Mouse (Mus musculus): ENCODE measurements around the gene Usp15. TPM values are rescaled to one million over a fixed set of nuclear protein-coding genes. Genes with fewer than 3 reads are reported as not detected.

Gene Usp15
- polyA plus RNA-seq, 1 experiment: 11.4 TPM

DNA sequence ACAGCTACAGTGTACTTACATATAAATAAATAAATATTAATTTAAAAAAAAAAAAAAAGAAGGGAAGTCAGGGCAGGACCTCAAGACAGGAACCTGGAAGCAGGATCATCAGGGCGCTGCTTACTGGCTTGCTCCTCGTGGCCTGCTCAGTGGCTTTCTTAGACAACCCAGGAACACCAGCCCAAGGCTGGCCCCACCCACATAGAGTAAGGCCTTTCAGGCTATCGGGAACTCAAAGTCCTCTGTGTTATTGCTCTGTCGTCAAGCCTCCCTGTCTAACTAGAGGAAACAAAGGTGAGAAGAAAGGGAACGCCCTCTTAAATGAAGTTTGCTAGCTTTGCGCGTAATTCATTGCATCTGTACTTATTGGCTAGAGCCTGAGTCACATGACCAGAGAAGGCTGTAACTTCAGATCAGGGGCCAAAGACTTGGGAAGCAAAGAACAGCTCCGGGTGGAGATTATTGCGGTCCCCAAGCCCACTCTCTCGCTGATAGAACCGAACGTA is 107.3 kb downstream of the Usp15 start:
- no peak for DNase-seq
- no peak overlapping the region for H3K27ac ChIP-seq (ENCODE audit: insufficient read depth, low read depth, low read length)
- no peak overlapping the region for H3K4me3 ChIP-seq (ENCODE audit: insufficient read depth, low read depth, low read length)
- H3K27me3 ChIP-seq (replicated peaks; ENCODE audit: control insufficient read depth, insufficient read depth, low read length): no peaks in the 10 kb centered on the region
- no peak for TF ChIP-seq POLR2A (IDR thresholded peaks at IDR 0.05; ENCODE audit: low read depth, low read length)
- no peak for TF ChIP-seq CTCF (conservative IDR thresholded peaks at IDR 0.05; ENCODE audit: insufficient read depth, insufficient read length, low read depth, low read length)
- 76% methylated on average over 12 of the region's 12 CpGs for WGBS
- no peaks in the 10 kb centered on the region for H3K36me3 ChIP-seq (ENCODE audit: control insufficient read depth, insufficient read depth, low read length)
- no peaks in the 10 kb centered on the region for H3K4me1 ChIP-seq (ENCODE audit: control insufficient read depth, insufficient read depth, low read length)

DNA sequence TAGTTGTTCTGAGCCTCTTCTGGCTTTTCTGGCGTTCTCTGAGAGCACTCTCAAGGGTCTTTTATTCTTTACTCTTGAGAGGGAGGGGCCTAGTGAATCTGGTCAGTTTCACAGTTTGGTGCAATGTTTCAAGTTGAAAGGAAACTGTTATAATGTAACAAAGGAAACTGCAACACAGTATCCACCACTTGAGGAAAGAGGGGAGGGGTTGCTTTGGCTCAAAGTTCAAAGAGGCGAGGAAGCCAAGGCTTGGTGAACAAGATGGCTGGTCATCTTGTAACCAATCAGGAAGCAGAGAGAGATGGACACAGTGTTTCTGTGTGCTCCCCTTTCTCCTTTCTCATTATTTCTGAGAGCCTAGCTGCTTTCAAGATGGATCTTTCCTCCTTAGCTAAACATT is 109.9 kb downstream of the Usp15 start:
- no peaks in the 10 kb centered on the region for H3K4me1 ChIP-seq (ENCODE audit: control insufficient read depth, insufficient read depth, low read length)
- no peak for DNase-seq
- no peak overlapping the region for H3K4me3 ChIP-seq (ENCODE audit: insufficient read depth, low read depth, low read length)
- TF ChIP-seq POLR2A (IDR thresholded peaks at IDR 0.05; ENCODE audit: low read depth, low read length) (no peak), CTCF (conservative IDR thresholded peaks at IDR 0.05; ENCODE audit: insufficient read depth, insufficient read length, low read depth, low read length) (no peak)
- no peaks in the 10 kb centered on the region for H3K36me3 ChIP-seq (ENCODE audit: control insufficient read depth, insufficient read depth, low read length)
- H3K27ac ChIP-seq (ENCODE audit: insufficient read depth, low read depth, low read length): no peak overlapping the region
- no peaks in the 10 kb centered on the region for H3K27me3 ChIP-seq (replicated peaks; ENCODE audit: control insufficient read depth, insufficient read depth, low read length)
- WGBS: 82% methylated on average over 2 of the region's 2 CpGs

DNA sequence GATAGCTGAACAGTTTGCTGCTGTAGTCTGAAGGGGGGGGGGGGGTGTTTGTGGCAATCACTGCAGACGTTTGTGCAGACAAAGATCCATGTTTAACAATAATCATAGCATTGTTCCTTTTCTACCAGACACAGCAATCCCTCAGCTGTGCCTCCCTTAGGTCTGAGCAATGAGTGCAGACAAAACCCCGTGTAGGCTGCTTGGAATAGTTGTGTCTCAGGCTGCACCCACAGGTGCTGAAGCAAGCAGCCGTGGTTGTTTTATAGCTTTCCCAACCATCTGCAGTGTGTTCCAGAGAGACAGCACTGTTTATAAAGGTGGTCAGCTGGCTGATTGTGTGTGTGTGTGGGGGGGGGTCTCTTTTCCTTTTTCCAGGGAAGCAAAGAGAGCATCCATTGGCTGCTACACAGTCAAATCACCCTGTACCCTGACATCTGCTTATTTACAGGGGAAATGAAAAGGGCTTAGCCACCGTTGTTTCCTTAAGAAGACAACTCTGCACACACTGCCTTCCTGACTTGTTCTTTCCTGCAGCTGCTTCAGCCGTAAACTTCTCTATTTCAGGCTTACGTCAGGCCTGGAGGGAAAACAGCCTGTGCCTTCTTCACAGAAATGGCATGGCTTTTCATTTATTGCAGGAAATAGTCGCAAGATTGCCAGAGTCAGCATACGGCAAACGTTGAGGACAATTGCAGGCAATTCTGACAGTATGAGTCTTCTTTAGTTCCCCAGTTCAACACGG is 111.7 kb downstream of the Usp15 start:
- TF ChIP-seq POLR2A (IDR thresholded peaks at IDR 0.05; ENCODE audit: low read depth, low read length) (no peak), CTCF (conservative IDR thresholded peaks at IDR 0.05; ENCODE audit: insufficient read depth, insufficient read length, low read depth, low read length) (no peak)
- no peaks in the 10 kb centered on the region for H3K4me1 ChIP-seq (ENCODE audit: control insufficient read depth, insufficient read depth, low read length)
- 42% methylated on average over 10 of the region's 10 CpGs for WGBS
- no peaks in the 10 kb centered on the region for H3K36me3 ChIP-seq (ENCODE audit: control insufficient read depth, insufficient read depth, low read length)
- no peaks in the 10 kb centered on the region for H3K27me3 ChIP-seq (replicated peaks; ENCODE audit: control insufficient read depth, insufficient read depth, low read length)
- no peak overlapping the region for H3K4me3 ChIP-seq (ENCODE audit: insufficient read depth, low read depth, low read length)
- DNase-seq: no peak
- no peak overlapping the region for H3K27ac ChIP-seq (ENCODE audit: insufficient read depth, low read depth, low read length)

DNA sequence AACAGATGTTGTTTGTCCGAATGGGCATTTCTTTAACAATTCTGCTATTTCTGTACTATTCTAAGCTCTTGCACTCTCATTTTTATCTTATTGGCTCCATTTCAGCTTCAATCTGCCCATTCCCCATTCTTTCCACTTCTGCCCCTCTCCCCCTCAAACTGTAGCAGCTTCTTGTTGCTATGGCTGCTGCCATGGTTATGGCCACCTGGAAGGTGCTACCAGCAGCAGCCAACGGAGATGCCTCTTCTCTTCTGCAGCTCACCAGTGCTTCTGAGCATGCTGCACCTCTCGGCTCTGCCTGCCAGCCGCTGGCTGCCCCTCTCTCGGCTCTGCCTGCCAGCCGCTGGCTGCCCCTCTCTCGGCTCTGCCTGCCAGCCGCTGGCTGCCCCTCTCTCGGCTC is 112.5 kb downstream of the Usp15 start:
- no peaks in the 10 kb centered on the region for H3K4me1 ChIP-seq (ENCODE audit: control insufficient read depth, insufficient read depth, low read length)
- no peak for DNase-seq
- no peak overlapping the region for H3K27ac ChIP-seq (ENCODE audit: insufficient read depth, low read depth, low read length)
- no peaks in the 10 kb centered on the region for H3K36me3 ChIP-seq (ENCODE audit: control insufficient read depth, insufficient read depth, low read length)
- H3K27me3 ChIP-seq (replicated peaks; ENCODE audit: control insufficient read depth, insufficient read depth, low read length): no peaks in the 10 kb centered on the region
- TF ChIP-seq CTCF (conservative IDR thresholded peaks at IDR 0.05; ENCODE audit: insufficient read depth, insufficient read length, low read depth, low read length): no peak
- TF ChIP-seq POLR2A (IDR thresholded peaks at IDR 0.05; ENCODE audit: low read depth, low read length): no peak
- H3K4me3 ChIP-seq (ENCODE audit: insufficient read depth, low read depth, low read length): no peak overlapping the region
- WGBS: 76% methylated on average over 9 of the region's 9 CpGs

DNA sequence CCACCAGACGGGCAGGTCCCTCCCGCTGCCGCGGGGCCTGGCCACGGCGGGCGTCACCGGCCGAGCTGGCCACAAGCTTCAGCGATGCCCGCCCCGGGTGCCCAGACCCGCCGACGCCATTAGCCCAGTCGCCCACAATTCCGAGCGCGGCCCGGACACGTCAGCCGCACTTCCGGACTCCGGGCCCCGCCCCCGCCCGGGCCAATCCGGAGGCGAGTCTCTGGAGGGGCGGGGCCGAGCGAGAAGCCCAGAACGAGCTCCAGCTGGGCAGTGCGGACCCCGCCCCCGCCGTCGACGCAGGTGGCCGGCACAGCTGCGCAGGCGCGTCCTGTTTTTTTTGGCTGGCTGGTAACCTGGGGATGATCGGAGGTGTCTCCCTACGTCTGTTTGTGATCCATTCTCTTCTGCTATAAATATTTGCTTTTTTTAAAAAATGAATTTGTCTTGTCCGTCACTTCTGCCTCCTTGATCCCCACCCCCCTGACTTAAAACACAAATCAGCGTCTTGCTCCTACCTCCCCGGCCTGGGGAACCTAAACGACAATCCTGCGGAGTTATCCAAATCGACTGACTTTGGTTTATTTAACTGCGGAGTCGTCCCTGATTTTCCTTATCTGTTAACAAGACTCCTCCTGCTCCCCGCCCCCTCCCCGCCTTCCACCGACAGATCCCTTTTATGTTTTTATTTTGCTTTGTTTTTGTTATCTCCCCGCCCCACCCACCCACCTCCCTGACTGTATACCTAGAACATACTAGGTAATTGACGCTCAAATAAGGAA is 120.4 kb downstream of the Usp15 start, which contains the start of gene Mon2:
Gene Mon2, minus strand, starts transcription at position 261 of the 779 bp plus-strand sequence.
- H3K27me3 ChIP-seq (replicated peaks; ENCODE audit: control insufficient read depth, insufficient read depth, low read length): no peaks in the 10 kb centered on the region
- peak within 1 kb of the TSS; percentile 72 for H3K27ac ChIP-seq (ENCODE audit: insufficient read depth, low read depth, low read length)
- H3K36me3 ChIP-seq (ENCODE audit: control insufficient read depth, insufficient read depth, low read length): no peaks in the 10 kb centered on the region
- TF ChIP-seq POLR2A (IDR thresholded peaks at IDR 0.05; ENCODE audit: low read depth, low read length): no peak
- no peak for TF ChIP-seq CTCF (conservative IDR thresholded peaks at IDR 0.05; ENCODE audit: insufficient read depth, insufficient read length, low read depth, low read length)
- H3K4me1 ChIP-seq (ENCODE audit: control insufficient read depth, insufficient read depth, low read length): peaks cover 3% of the 10 kb centered on the region; the same call in 1 of the 2 replicates
- peak within 1 kb of the TSS; percentile 98 for H3K4me3 ChIP-seq (ENCODE audit: insufficient read depth, low read depth, low read length)
- under 1% methylated on average over 58 of the region's 58 CpGs for WGBS
- peak; percentile 98 for DNase-seq

DNA sequence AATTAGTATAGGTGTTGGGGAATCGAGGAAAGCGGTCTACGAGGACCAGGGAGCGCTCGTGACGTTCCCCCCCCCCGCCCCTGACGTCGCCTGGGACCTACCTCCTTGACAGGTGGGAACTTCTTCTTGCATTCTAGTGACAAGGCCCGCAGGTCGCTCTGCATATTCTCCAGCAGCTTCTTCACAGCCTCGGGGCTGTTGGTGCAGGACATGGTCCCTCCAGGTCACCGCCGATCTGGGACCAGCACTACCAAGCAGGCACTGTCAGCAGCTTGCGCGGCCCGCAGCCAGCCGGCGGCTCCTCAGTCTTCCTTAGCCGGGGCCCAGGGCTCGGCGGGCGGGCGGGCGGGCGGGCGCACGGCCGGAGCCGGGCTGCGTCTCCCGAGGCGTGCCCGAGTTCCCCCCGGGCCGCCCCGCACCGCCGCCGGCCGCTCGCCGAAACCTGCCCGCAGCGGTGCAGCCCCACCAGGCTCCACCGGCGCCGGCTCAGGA is 121.0 kb downstream of the Usp15 start:
- H3K4me1 ChIP-seq (ENCODE audit: control insufficient read depth, insufficient read depth, low read length): peaks cover 3% of the 10 kb centered on the region; the same call in 1 of the 2 replicates
- H3K4me3 ChIP-seq (ENCODE audit: insufficient read depth, low read depth, low read length): peak overlapping the region; percentile 98
- 1% methylated on average over 48 of the region's 48 CpGs for WGBS
- peak overlapping the region; percentile 72 for H3K27ac ChIP-seq (ENCODE audit: insufficient read depth, low read depth, low read length)
- no peak for TF ChIP-seq POLR2A (IDR thresholded peaks at IDR 0.05; ENCODE audit: low read depth, low read length)
- TF ChIP-seq CTCF (conservative IDR thresholded peaks at IDR 0.05; ENCODE audit: insufficient read depth, insufficient read length, low read depth, low read length): no peak
- no peaks in the 10 kb centered on the region for H3K36me3 ChIP-seq (ENCODE audit: control insufficient read depth, insufficient read depth, low read length)
- DNase-seq: peak; percentile 29
- no peaks in the 10 kb centered on the region for H3K27me3 ChIP-seq (replicated peaks; ENCODE audit: control insufficient read depth, insufficient read depth, low read length)

DNA sequence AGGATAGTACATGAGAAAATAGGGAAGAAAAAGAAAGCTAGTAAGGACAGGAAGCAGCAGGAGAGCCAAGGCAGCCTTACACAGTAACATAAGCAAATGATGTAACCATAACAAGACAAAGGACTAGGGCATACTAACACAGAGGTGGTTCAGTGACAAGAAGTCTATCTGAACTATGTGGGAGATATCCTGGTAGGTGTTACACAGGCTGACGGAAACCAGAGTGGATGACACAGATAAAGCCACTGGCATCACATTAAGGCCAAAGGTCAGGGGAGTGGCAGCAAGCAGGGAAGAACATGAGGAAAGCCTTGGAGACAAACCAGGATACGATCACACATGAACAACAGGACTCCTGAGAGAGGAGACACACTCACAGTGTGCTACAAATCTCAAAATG is 124.8 kb downstream of the Usp15 start:
- H3K4me1 ChIP-seq (ENCODE audit: control insufficient read depth, insufficient read depth, low read length): peaks cover 3% of the 10 kb centered on the region; the same call in 1 of the 2 replicates
- no peak for DNase-seq
- no peak for TF ChIP-seq CTCF (conservative IDR thresholded peaks at IDR 0.05; ENCODE audit: insufficient read depth, insufficient read length, low read depth, low read length)
- no peak for TF ChIP-seq POLR2A (IDR thresholded peaks at IDR 0.05; ENCODE audit: low read depth, low read length)
- no peaks in the 10 kb centered on the region for H3K36me3 ChIP-seq (ENCODE audit: control insufficient read depth, insufficient read depth, low read length)
- no peak overlapping the region for H3K4me3 ChIP-seq (ENCODE audit: insufficient read depth, low read depth, low read length)
- H3K27me3 ChIP-seq (replicated peaks; ENCODE audit: control insufficient read depth, insufficient read depth, low read length): no peaks in the 10 kb centered on the region
- WGBS: 63% methylated on average over 2 of the region's 2 CpGs
- no peak overlapping the region for H3K27ac ChIP-seq (ENCODE audit: insufficient read depth, low read depth, low read length)

All from kidney, adult 2 months (tissue).